Mouse (Mus musculus) E14TG2a.4 (cell line): ENCODE data around the gene Ift20.

Experiments
- CTCF ChIP-seq: conservative IDR thresholded peaks from 2 replicates; pipeline ENCODE4 v1.5.1; 2014; ENCODE audit warnings: low read length
- NANOG ChIP-seq: IDR thresholded peaks from 2 replicates; pipeline ENCODE4 v1.6.1; 2014; ENCODE audit warnings: borderline replicate concordance, low read length, mixed read lengths
- POU5F1 ChIP-seq: IDR thresholded peaks from 2 replicates; pipeline ENCODE4 v1.6.1; 2014; ENCODE audit warnings: low read length, borderline replicate concordance

DNA sequence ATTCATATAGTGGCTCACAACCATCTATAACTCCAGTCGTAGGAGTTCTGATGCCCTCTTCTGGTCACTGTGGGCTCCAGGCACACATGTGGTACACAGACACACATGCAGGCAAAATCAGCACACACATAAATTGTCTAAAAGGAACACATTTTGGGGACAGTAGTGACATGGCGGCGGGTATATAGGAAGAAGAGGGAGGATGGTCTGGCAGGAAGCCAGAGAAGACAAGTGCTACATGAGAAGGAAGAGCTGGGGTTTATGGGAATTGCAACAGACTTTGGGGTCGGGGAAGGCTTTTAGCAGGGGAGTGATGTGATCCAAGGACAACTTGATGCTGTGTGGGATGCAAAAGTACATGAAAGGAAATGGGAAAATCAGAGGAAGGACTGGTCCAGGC lies 1.6 kb upstream of the Ift20 start:
- TF ChIP-seq CTCF (no peak), NANOG (no peak), POU5F1 (no peak)
